In the genomic region with DNA sequence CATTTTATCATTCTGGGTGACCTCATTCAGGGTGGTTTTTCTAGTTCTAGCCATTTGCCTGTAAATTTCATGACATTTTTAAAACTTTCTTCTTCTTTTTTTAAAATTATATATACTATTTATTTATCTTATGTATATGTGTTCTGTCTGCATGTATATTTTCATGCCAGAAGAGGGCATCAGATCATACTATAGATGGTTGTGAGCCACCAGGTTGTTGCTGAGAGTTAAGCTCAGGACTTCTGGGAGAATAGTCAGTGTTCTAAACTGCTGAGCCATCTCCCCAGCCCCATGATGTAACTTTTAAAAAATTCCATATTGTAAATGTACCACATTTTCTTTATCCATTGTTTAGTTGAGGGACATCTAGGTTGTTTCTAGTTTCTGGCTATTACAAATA, we compare ENCODE assay signal across 20 mouse cellular contexts. TPM values are rescaled to one million over a fixed set of nuclear protein-coding genes. Genes with fewer than 3 reads are reported as not detected.
DNase-seq lines count a peak whose midpoint lies in the region; ATAC-seq and TF ChIP-seq lines count a peak whose summit lies in the region.
"Had no signal": no experiment of that assay in that cellular context is flagged by ENCODE, and none has a peak within 500 bp of the region (broad histone marks: within the 10 kb centered on the region; RNA-seq: fewer than 3 reads in every experiment).

No protein-coding gene starts in this region.

- no peak overlapping the region for H3K27ac ChIP-seq in forebrain, embryonic 14.5 days (ENCODE audit: low read depth, low read length)
- no peak overlapping the region for H3K27ac ChIP-seq in forebrain, embryonic 12.5 days
- H3K27ac ChIP-seq in lung, embryonic 14.5 days (ENCODE audit: low read depth): no peak overlapping the region
- H3K27ac ChIP-seq in stomach, postnatal 0 days (replicated peaks): no peak overlapping the region
- H3K27ac ChIP-seq: forebrain, embryonic 13.5 days; limb, embryonic 15.5 days had no signal

- peak; percentile 17 for DNase-seq in forebrain, embryonic 14.5 days (ENCODE audit: low spot score)
- peak; percentile 39 for DNase-seq in lung, embryonic 14.5 days
- DNase-seq in lung, postnatal 4 days: no peak
- peak; percentile 29 for DNase-seq in brain, adult 2 months (ENCODE audit: low read depth, low spot score)
- DNase-seq in stomach, postnatal 0 days (ENCODE audit: low spot score): no peak
- DNase-seq in MN1 (ENCODE audit: low spot score): no peak
- DNase-seq in kidney, adult 8-10 months: no peak
- DNase-seq: adrenal gland, postnatal 14 days; cerebellum, adult 2 months; gastrocnemius, postnatal 25 days; layer of hippocampus, postnatal 36 days; lung, postnatal 14 days; right cerebral cortex, adult 18-20 months; thymus, postnatal 25 days had no signal

- no peak for TF ChIP-seq EP300 in stomach, postnatal 0 days (optimal IDR thresholded peaks at IDR 0.05)

- TF ChIP-seq CTCF in lung, embryonic 14.5 days (IDR thresholded peaks at IDR 0.05; ENCODE audit: low read depth): no peak
- TF ChIP-seq CTCF in stomach, postnatal 0 days (IDR thresholded peaks at IDR 0.05; ENCODE audit: low read depth): peak; percentile 41

- no peak overlapping the region for H3K4me2 ChIP-seq in forebrain, embryonic 14.5 days (ENCODE audit: low read length)
- no peak overlapping the region for H3K4me2 ChIP-seq in forebrain, embryonic 12.5 days
- H3K4me2 ChIP-seq in lung, embryonic 14.5 days: no peak overlapping the region
- H3K4me2 ChIP-seq in stomach, postnatal 0 days (replicated peaks; ENCODE audit: low read depth): no peak overlapping the region
- H3K4me2 ChIP-seq: forebrain, embryonic 13.5 days; limb, embryonic 15.5 days had no signal

- H3K4me3 ChIP-seq in forebrain, embryonic 14.5 days (ENCODE audit: low read depth, low read length): no peak overlapping the region
- H3K4me3 ChIP-seq in forebrain, embryonic 12.5 days (replicated peaks): no peak overlapping the region
- H3K4me3 ChIP-seq in lung, embryonic 14.5 days (ENCODE audit: low read depth, low read length): no peak overlapping the region
- H3K4me3 ChIP-seq in stomach, postnatal 0 days (ENCODE audit: low read depth, low read length): no peak overlapping the region
- H3K4me3 ChIP-seq: forebrain, embryonic 13.5 days; limb, embryonic 15.5 days; megakaryocyte, embryonic 14.5 days had no signal

- no peak for ATAC-seq in forebrain, embryonic 14.5 days
- ATAC-seq in forebrain, embryonic 12.5 days (ENCODE audit: low FRiP score): no peak
- no peak for ATAC-seq in lung, embryonic 14.5 days (ENCODE audit: insufficient read depth)
- ATAC-seq in stomach, postnatal 0 days (ENCODE audit: low FRiP score, low TSS enrichment): no peak
- ATAC-seq: activated CD4-positive, CD25-positive, alpha-beta regulatory T cell, adult 4 months; forebrain, embryonic 13.5 days; inflammation-experienced regulatory T-cells, adult 6 months had no signal

- H3K4me1 ChIP-seq in forebrain, embryonic 14.5 days (ENCODE audit: control insufficient read depth, insufficient read depth, low read length): no peaks in the 10 kb centered on the region
- H3K4me1 ChIP-seq in forebrain, embryonic 12.5 days: no peaks in the 10 kb centered on the region
- H3K4me1 ChIP-seq in lung, embryonic 14.5 days (ENCODE audit: insufficient read depth): no peaks in the 10 kb centered on the region
- no peaks in the 10 kb centered on the region for H3K4me1 ChIP-seq in stomach, postnatal 0 days (replicated peaks; ENCODE audit: control insufficient read depth, insufficient read depth)
- H3K4me1 ChIP-seq: forebrain, embryonic 13.5 days had no signal

- no peaks in the 10 kb centered on the region for H3K36me3 ChIP-seq in forebrain, embryonic 14.5 days (ENCODE audit: control insufficient read depth, insufficient read depth, low read length)
- peaks cover 19% of the 10 kb centered on the region for H3K36me3 ChIP-seq in forebrain, embryonic 12.5 days (replicated peaks)
- no peaks in the 10 kb centered on the region for H3K36me3 ChIP-seq in lung, embryonic 14.5 days (ENCODE audit: insufficient read depth)
- H3K36me3 ChIP-seq in stomach, postnatal 0 days (ENCODE audit: control insufficient read depth, insufficient read depth, low read length): no peaks in the 10 kb centered on the region

- no peaks in the 10 kb centered on the region for H3K27me3 ChIP-seq in forebrain, embryonic 14.5 days (replicated peaks; ENCODE audit: control insufficient read depth, insufficient read depth, low read length)
- no peaks in the 10 kb centered on the region for H3K27me3 ChIP-seq in forebrain, embryonic 12.5 days
- H3K27me3 ChIP-seq in lung, embryonic 14.5 days (ENCODE audit: insufficient read depth, low read length): no peaks in the 10 kb centered on the region
- H3K27me3 ChIP-seq in stomach, postnatal 0 days (ENCODE audit: control insufficient read depth, insufficient read depth, low read length): no peaks in the 10 kb centered on the region
- H3K27me3 ChIP-seq: forebrain, embryonic 13.5 days; limb, embryonic 15.5 days had no signal

- H3K9me3 ChIP-seq in forebrain, embryonic 14.5 days (replicated peaks; ENCODE audit: control insufficient read depth, low read length): no peaks in the 10 kb centered on the region
- 0 out of 2 replicates have a peak, but pooled peaks cover 3% of the 10 kb centered on the region for H3K9me3 ChIP-seq in forebrain, embryonic 12.5 days
- no peaks in the 10 kb centered on the region for H3K9me3 ChIP-seq in lung, embryonic 14.5 days (ENCODE audit: low read depth, low read length)
- H3K9me3 ChIP-seq in stomach, postnatal 0 days (ENCODE audit: control insufficient read depth, low read length): no peaks in the 10 kb centered on the region
- H3K9me3 ChIP-seq: forebrain, embryonic 13.5 days; limb, embryonic 15.5 days; megakaryocyte, embryonic 14.5 days had no signal

- H3K9ac ChIP-seq in forebrain, embryonic 14.5 days (ENCODE audit: low read length): no peak overlapping the region
- no peak overlapping the region for H3K9ac ChIP-seq in forebrain, embryonic 12.5 days
- no peak overlapping the region for H3K9ac ChIP-seq in lung, embryonic 14.5 days
- no peak overlapping the region for H3K9ac ChIP-seq in stomach, postnatal 0 days (ENCODE audit: low read length)
- H3K9ac ChIP-seq: forebrain, embryonic 13.5 days; limb, embryonic 15.5 days had no signal

RNA-seq across cellular contexts. Expression of a gene that starts 29.3 kb away (rescaled TPM):
- 29.0 and 37.9 TPM in 2 replicates for polyA plus RNA-seq in forebrain, embryonic 14.5 days (2014; fragmentation: Nextera tagmentation; extraction: Ambion mirVana)
- 22.5 and 23.1 TPM in 2 replicates for polyA plus RNA-seq in forebrain, embryonic 12.5 days (2016; fragmentation: Nextera tagmentation; extraction: Ambion mirVana)
- polyA plus RNA-seq in lung, embryonic 14.5 days (2014; fragmentation: Nextera tagmentation; extraction: Ambion mirVana): 15.2 and 15.3 TPM in 2 replicates
- 3.5 and 3.6 TPM in 2 replicates for polyA plus RNA-seq in stomach, postnatal 0 days (2015; fragmentation: Nextera tagmentation; extraction: Ambion mirVana)

Comparison
In these comparisons a context has a peak if more than half of its experiments do, and no peak if none do; other contexts are left out.
1. DNase-seq: peak in forebrain, embryonic 14.5 days (single experiment), lung, embryonic 14.5 days (single experiment) and brain, adult 2 months (single experiment); none in lung, postnatal 4 days (0 of 2), stomach, postnatal 0 days (single experiment), MN1 (single experiment) and kidney, adult 8-10 months (0 of 2).